Mouse (Mus musculus): ENCODE data around the gene Hist2h3c2. TPM values are rescaled to one million over a fixed set of nuclear protein-coding genes. Genes with fewer than 3 reads are reported as not detected.
A peak's percentile ranks its signal among the peaks of the same experiment; 100 is the strongest.
"Not testable (repeated sequence)": the region's sequence is repeated elsewhere in the genome, so short reads cannot be mapped to it uniquely, and the experiment has no call there.

The Hist2h3c2 gene
- polyA plus RNA-seq, 2 experiments = 14.6 to 91.6 TPM

DNA sequence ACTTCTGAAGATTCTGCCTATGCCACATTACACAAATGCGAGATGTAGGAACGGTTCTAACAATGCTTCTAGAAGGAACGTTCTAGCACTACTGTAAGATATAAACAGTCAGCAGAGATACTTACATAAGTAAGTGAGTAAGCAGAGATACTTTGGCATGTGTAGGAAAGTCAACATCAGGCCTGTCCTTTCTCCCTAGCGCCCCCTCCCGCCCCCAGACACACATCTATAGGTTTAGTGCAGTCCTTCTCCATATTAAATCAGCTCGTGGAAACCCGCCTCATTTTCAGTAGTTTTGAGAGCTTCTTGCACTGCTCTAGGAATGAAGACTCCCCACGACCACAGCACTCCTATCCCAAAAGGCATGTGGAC, 38.5 kb upstream of the Hist2h3c2 start:
- Histone ChIP-seq H3K27me3 (ENCODE audit: control insufficient read depth, insufficient read depth, low read length) (no peaks in the 10 kb centered on the region), H3K27ac (peak overlapping the region; percentile 74), H3K4me1 (replicated peaks; ENCODE audit: control insufficient read depth in 2 of 2, insufficient read depth in 2 of 2, low read length in 1 of 2) (peaks cover 10 to 13% of the 10 kb centered on the region in 2 experiments; a peak in 3 of 4 replicates), H3K4me3 (ENCODE audit: insufficient read depth in 1 of 2, low read depth in 2 of 2, low read length in 2 of 2) (peak overlapping the region; percentile 70 to 74), H3K9ac (replicated peaks) (peak overlapping the region; percentile 90), H3K4me2 (ENCODE audit: low read depth) (peak overlapping the region; percentile 98), H3K36me3 (replicated peaks; ENCODE audit: control insufficient read depth, insufficient read depth, low read depth) (no peaks in the 10 kb centered on the region), H3K9me3 (ENCODE audit: control insufficient read depth, low read length) (no peaks in the 10 kb centered on the region)
- TF ChIP-seq CTCF (IDR thresholded peaks at IDR 0.05; ENCODE audit: low read depth) (no peak; the same call in 1 of the 2 replicates), EP300 (IDR thresholded peaks at IDR 0.05; ENCODE audit: low read depth) (no peak)
- ATAC-seq (ENCODE audit: insufficient read depth) (peak; percentile 74), DNase-seq (ENCODE audit: low read depth in 3 of 3, low spot score in 3 of 3) (peak in 2 of 3 experiments; percentile 52 to 58)
- WGBS (ENCODE audit: insufficient replicate concordance) = 10% methylated on average over 8 of the region's 8 CpGs

DNA sequence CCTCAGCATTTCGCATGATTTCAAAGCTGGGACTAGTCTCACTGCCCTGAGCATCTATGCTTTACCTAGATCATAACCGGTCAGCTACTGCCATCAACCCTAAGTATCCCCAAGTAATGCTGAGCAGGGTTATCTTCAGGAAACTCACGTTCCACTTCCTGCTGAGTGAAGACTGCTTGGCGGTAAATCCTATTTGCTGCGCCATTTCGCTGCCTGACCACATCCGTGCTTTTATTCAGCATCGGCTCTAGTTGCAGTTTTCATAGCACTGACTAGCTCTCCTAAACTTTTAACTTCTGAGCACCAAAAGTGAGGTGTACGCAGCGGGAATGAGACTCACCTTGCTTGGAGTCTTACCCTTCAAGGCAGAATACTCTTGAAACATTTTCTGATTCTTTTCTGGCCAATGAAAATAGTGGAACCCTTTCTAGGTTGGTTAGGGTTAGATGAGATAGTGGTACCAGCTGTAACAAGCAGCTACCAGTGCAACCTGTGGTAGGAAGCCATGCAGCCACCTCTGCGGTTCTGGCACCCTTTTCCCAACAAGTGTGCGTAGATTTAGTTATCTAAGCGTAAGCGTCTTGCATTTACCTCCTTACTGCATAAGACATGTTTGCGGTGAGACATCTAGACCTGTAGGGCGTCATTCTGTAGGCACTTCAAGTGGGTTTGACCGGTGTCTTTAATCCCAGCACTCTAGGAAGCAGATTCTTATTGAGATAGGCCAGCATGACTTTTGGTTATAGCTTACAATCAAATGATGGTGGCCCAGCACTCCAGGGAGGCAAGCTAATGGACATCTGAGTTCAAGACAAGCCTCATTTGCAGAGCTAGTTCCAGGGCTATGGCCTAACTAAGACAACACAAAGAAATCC, 34.9 kb upstream of the Hist2h3c2 start:
- H3K9me3 ChIP-seq (ENCODE audit: control insufficient read depth, low read length) = no peaks in the 10 kb centered on the region
- TF ChIP-seq EP300 (IDR thresholded peaks at IDR 0.05; ENCODE audit: low read depth) = no peak
- no peak for TF ChIP-seq CTCF (IDR thresholded peaks at IDR 0.05; ENCODE audit: low read depth)
- H3K9ac ChIP-seq (replicated peaks) = no peak overlapping the region
- H3K4me3 ChIP-seq (ENCODE audit: insufficient read depth in 1 of 2, low read depth in 2 of 2, low read length in 2 of 2) = no peak overlapping the region
- ATAC-seq (ENCODE audit: insufficient read depth) = no peak
- no peak overlapping the region for H3K27ac ChIP-seq
- no peaks in the 10 kb centered on the region for H3K36me3 ChIP-seq (replicated peaks; ENCODE audit: control insufficient read depth, insufficient read depth, low read depth)
- no peaks in the 10 kb centered on the region for H3K27me3 ChIP-seq (ENCODE audit: control insufficient read depth, insufficient read depth, low read length)
- H3K4me2 ChIP-seq (ENCODE audit: low read depth) = no peak overlapping the region
- DNase-seq (ENCODE audit: low read depth in 3 of 3, low spot score in 3 of 3) = peak in 2 of 3 experiments; percentile 61 to 62
- 37% methylated on average over 17 of the region's 17 CpGs for WGBS (ENCODE audit: insufficient replicate concordance)
- H3K4me1 ChIP-seq (replicated peaks; ENCODE audit: control insufficient read depth in 2 of 2, insufficient read depth in 2 of 2, low read length in 1 of 2) = peaks cover 10 to 13% of the 10 kb centered on the region in 2 experiments; a peak in 3 of 4 replicates

DNA sequence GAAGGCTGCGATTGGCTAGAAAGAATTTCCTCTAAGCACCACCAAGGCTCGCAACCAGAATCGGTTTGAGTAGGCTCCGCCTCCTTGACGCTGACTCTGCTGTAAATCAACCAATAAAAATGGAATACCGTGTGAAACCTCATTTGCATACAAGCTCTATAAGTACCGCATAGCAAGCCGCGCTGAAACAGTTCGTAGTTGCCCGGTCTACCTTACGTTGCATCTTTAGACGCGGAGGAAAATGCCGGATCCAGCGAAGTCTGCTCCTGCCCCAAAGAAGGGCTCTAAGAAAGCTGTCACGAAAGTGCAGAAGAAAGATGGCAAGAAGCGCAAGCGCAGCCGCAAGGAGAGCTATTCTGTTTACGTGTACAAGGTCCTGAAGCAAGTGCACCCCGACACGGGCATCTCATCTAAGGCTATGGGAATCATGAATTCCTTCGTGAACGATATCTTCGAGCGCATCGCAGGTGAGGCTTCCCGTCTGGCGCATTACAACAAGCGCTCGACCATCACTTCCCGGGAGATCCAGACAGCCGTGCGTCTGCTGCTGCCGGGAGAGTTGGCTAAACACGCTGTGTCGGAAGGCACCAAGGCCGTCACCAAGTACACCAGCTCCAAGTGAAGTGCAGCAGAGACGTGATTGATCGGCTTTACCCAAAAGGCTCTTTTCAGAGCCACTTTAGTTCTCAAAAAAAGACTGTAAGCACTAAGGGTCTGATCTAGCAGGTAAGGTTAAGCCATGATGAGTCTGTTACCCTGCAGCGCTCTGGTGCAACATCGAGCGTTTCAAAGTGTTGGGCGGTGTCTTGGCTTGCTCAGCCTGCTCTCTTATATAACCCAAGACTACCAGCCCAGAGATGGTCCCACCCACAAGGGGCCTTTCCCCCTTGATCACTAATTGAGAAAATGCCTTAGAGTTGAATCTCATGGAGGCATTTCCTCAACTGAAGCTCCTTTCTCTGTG, 30.9 kb upstream of the Hist2h3c2 start, which contains the start of gene Hist2h2bb:
Gene Hist2h2bb (plus strand): TSS at position 242 of the 964 bp plus-strand sequence.
- peak; percentile 98 to 99 (median 98) for DNase-seq (ENCODE audit: low read depth in 3 of 3, low spot score in 3 of 3)
- no peaks in the 10 kb centered on the region for H3K36me3 ChIP-seq (replicated peaks; ENCODE audit: control insufficient read depth, insufficient read depth, low read depth)
- peak within 1 kb of the TSS; percentile 97 for H3K27ac ChIP-seq
- H3K4me3 ChIP-seq (ENCODE audit: insufficient read depth in 1 of 2, low read depth in 2 of 2, low read length in 2 of 2) = peak within 1 kb of the TSS; percentile 63 to 64
- WGBS (ENCODE audit: insufficient replicate concordance) = under 1% methylated on average over 45 of the region's 45 CpGs
- no peaks in the 10 kb centered on the region for H3K27me3 ChIP-seq (ENCODE audit: control insufficient read depth, insufficient read depth, low read length)
- H3K9me3 ChIP-seq (ENCODE audit: control insufficient read depth, low read length) = no peaks in the 10 kb centered on the region
- peak within 1 kb of the TSS; percentile 82 for H3K4me2 ChIP-seq (ENCODE audit: low read depth)
- no peak for TF ChIP-seq CTCF (IDR thresholded peaks at IDR 0.05; ENCODE audit: low read depth)
- peak; percentile 70 for TF ChIP-seq EP300 (IDR thresholded peaks at IDR 0.05; ENCODE audit: low read depth)
- H3K4me1 ChIP-seq (replicated peaks; ENCODE audit: control insufficient read depth in 2 of 2, insufficient read depth in 2 of 2, low read length in 1 of 2) = peaks cover 23 to 30% of the 10 kb centered on the region in 2 experiments
- H3K9ac ChIP-seq (replicated peaks) = peak within 1 kb of the TSS; percentile 97
- peak; percentile 85 for ATAC-seq (ENCODE audit: insufficient read depth)

DNA sequence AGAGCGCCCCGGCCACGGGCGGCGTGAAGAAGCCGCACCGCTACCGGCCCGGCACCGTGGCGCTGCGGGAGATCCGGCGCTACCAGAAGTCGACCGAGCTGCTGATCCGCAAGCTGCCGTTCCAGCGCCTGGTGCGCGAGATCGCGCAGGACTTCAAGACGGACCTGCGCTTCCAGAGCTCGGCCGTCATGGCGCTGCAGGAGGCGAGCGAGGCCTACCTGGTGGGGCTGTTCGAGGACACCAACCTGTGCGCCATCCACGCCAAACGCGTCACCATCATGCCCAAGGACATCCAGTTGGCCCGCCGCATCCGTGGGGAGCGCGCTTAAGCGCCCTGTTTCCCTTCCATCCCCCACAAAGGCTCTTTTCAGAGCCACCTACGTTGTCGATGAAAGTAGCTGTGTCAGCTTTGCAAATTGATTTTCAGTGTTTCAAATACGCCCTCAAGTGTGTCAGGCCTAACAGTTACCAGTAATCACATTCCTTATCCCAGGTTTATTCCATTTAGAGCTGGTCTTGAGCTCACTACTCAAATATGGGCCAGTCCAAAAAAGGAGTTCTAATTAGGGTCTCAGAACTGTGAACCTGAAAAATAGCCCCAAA, 29.9 kb upstream of the Hist2h3c2 start:
- H3K27ac ChIP-seq = peak overlapping the region; percentile 97
- peak; percentile 17; the same call in 1 of the 2 replicates for TF ChIP-seq EP300 (IDR thresholded peaks at IDR 0.05; ENCODE audit: low read depth)
- peak overlapping the region; percentile 63 for H3K4me3 ChIP-seq (ENCODE audit: insufficient read depth in 1 of 2, low read depth in 2 of 2, low read length in 2 of 2)
- not testable (repeated sequence) for DNase-seq (ENCODE audit: low read depth in 3 of 3, low spot score in 3 of 3); H3K36me3 ChIP-seq (replicated peaks; ENCODE audit: control insufficient read depth, insufficient read depth, low read depth); H3K27me3 ChIP-seq (ENCODE audit: control insufficient read depth, insufficient read depth, low read length); H3K9me3 ChIP-seq (ENCODE audit: control insufficient read depth, low read length)
- under 1% methylated on average over 10 of the region's 44 CpGs for WGBS (ENCODE audit: insufficient replicate concordance)
- ATAC-seq (ENCODE audit: insufficient read depth) = peak; percentile 53
- peak overlapping the region; percentile 82 for H3K4me2 ChIP-seq (ENCODE audit: low read depth)
- H3K4me1 ChIP-seq (replicated peaks; ENCODE audit: control insufficient read depth in 2 of 2, insufficient read depth in 2 of 2, low read length in 1 of 2) = peaks cover 32 to 38% of the 10 kb centered on the region in 2 experiments
- peak overlapping the region; percentile 97 for H3K9ac ChIP-seq (replicated peaks)

All from liver, embryonic 14.5 days (tissue).